Mouse (Mus musculus) lung, adult 2 months (tissue): ENCODE measurements at regions not wholly inside any gene's neighbourhood (a gene's known extent, or its start where the extent isn't known, plus 50 kb on each side); places are given as distances from the start of the nearest gene placed in this dataset.

Experiments used
- CTCF ChIP-seq: fragments of 200-500 bp; IDR thresholded peaks from 2 replicates; pipeline ENCODE4 v1.5.1; 2011; ENCODE audit warnings: mild to moderate bottlenecking, low read length, control low read depth; ENCODE audit not compliant: insufficient read depth
- POLR2A ChIP-seq: fragments of 200-500 bp; IDR thresholded peaks from 2 replicates; pipeline ENCODE4 v1.6.1; 2011; ENCODE audit warnings: low read depth, mild to moderate bottlenecking, control low read depth, low read length, borderline replicate concordance; ENCODE audit errors: extremely low read depth

- TF ChIP-seq CTCF (no peak), POLR2A (no peak)
Observed at GRCm38 (mm10) chr6:116980349-116980995, 187.9 kb upstream of the Cxcl12 start.
